Mouse (Mus musculus): ENCODE measurements around the gene Impdh1. TPM values are rescaled to one million over a fixed set of nuclear protein-coding genes. Genes with fewer than 3 reads are reported as not detected.

The Impdh1 gene
- polyA plus RNA-seq, 1 experiment from 2014 or later, result 36.1 TPM

- Histone ChIP-seq H3K9me3 (ENCODE audit: control insufficient read depth, low read depth, low read length) (no peaks in the 10 kb centered on the region), H3K36me3 (ENCODE audit: control insufficient read depth, insufficient read depth, low read length) (peaks cover 28% of the 10 kb centered on the region; the same call in 1 of the 2 replicates), H3K4me3 (ENCODE audit: low read depth, low read length) (no peak overlapping the region), H3K4me1 (ENCODE audit: control insufficient read depth, insufficient read depth, low read length) (no peaks in the 10 kb centered on the region), H3K27ac (ENCODE audit: low read length) (no peak overlapping the region), H3K9ac (replicated peaks; ENCODE audit: low read depth, low read length) (no peak overlapping the region), H3K27me3 (ENCODE audit: control insufficient read depth, insufficient read depth, low read length) (no peaks in the 10 kb centered on the region), H3K4me2 (replicated peaks; ENCODE audit: low read depth, low read length) (no peak overlapping the region)
- no peak for ATAC-seq (ENCODE audit: insufficient number of reproducible peaks, insufficient read depth, low FRiP score, low read depth)
- 84% methylated on average over 5 of the region's 5 CpGs for WGBS
Observed at GRCm38 (mm10) chr6:29201341-29201740, 14.8 kb downstream of the Impdh1 start.

GRCm38 (mm10) chr6:29200496-29200895 is 15.7 kb downstream of the Impdh1 start:
- no peak overlapping the region for H3K9ac ChIP-seq (replicated peaks; ENCODE audit: low read depth, low read length)
- no peak overlapping the region for H3K4me3 ChIP-seq (ENCODE audit: low read depth, low read length)
- H3K4me1 ChIP-seq (ENCODE audit: control insufficient read depth, insufficient read depth, low read length), result no peaks in the 10 kb centered on the region
- ATAC-seq (ENCODE audit: insufficient number of reproducible peaks, insufficient read depth, low FRiP score, low read depth), result no peak
- 65% methylated on average over 3 of the region's 3 CpGs for WGBS
- no peaks in the 10 kb centered on the region for H3K9me3 ChIP-seq (ENCODE audit: control insufficient read depth, low read depth, low read length)
- H3K27ac ChIP-seq (ENCODE audit: low read length), result no peak overlapping the region
- no peaks in the 10 kb centered on the region for H3K27me3 ChIP-seq (ENCODE audit: control insufficient read depth, insufficient read depth, low read length)
- H3K36me3 ChIP-seq (ENCODE audit: control insufficient read depth, insufficient read depth, low read length), result peaks cover 23% of the 10 kb centered on the region; the same call in 1 of the 2 replicates
- no peak overlapping the region for H3K4me2 ChIP-seq (replicated peaks; ENCODE audit: low read depth, low read length)

- ATAC-seq (ENCODE audit: insufficient number of reproducible peaks, insufficient read depth, low FRiP score, low read depth), result no peak
- H3K4me3 ChIP-seq (ENCODE audit: low read depth, low read length), result peak overlapping the region; percentile 34; the same call in 1 of the 2 replicates
- peak overlapping the region; percentile 65 for H3K4me2 ChIP-seq (replicated peaks; ENCODE audit: low read depth, low read length)
- WGBS, result 30% methylated on average over 8 of the region's 8 CpGs
- H3K9ac ChIP-seq (replicated peaks; ENCODE audit: low read depth, low read length), result no peak overlapping the region
- H3K4me1 ChIP-seq (ENCODE audit: control insufficient read depth, insufficient read depth, low read length), result no peaks in the 10 kb centered on the region
- H3K27me3 ChIP-seq (ENCODE audit: control insufficient read depth, insufficient read depth, low read length), result no peaks in the 10 kb centered on the region
- H3K9me3 ChIP-seq (ENCODE audit: control insufficient read depth, low read depth, low read length), result no peaks in the 10 kb centered on the region
- H3K36me3 ChIP-seq (ENCODE audit: control insufficient read depth, insufficient read depth, low read length), result peaks cover 16% of the 10 kb centered on the region; the same call in 1 of the 2 replicates
- H3K27ac ChIP-seq (ENCODE audit: low read length), result no peak overlapping the region
Observed at GRCm38 (mm10) chr6:29199223-29199855, 16.8 kb downstream of the Impdh1 start.

- Histone ChIP-seq H3K9ac (replicated peaks; ENCODE audit: low read depth, low read length) (no peak overlapping the region), H3K4me1 (ENCODE audit: control insufficient read depth, insufficient read depth, low read length) (no peaks in the 10 kb centered on the region)
Observed at GRCm38 (mm10) chr6:29198309-29199222, 17.6 kb downstream of the Impdh1 start.

GRCm38 (mm10) chr6:29195846-29196698 is 20.1 kb downstream of the Impdh1 start:
- H3K4me3 ChIP-seq (ENCODE audit: low read depth, low read length), result no peak overlapping the region
- ATAC-seq (ENCODE audit: insufficient number of reproducible peaks, insufficient read depth, low FRiP score, low read depth), result no peak
- 81% methylated on average over 5 of the region's 5 CpGs for WGBS
- H3K4me1 ChIP-seq (ENCODE audit: control insufficient read depth, insufficient read depth, low read length), result no peaks in the 10 kb centered on the region
- H3K36me3 ChIP-seq (ENCODE audit: control insufficient read depth, insufficient read depth, low read length), result no peaks in the 10 kb centered on the region
- no peak overlapping the region for H3K27ac ChIP-seq (ENCODE audit: low read length)
- no peaks in the 10 kb centered on the region for H3K9me3 ChIP-seq (ENCODE audit: control insufficient read depth, low read depth, low read length)
- H3K4me2 ChIP-seq (replicated peaks; ENCODE audit: low read depth, low read length), result no peak overlapping the region
- no peak overlapping the region for H3K9ac ChIP-seq (replicated peaks; ENCODE audit: low read depth, low read length)
- no peaks in the 10 kb centered on the region for H3K27me3 ChIP-seq (ENCODE audit: control insufficient read depth, insufficient read depth, low read length)

More at GRCm38 (mm10) chr6:29198309-29199222, 17.6 kb downstream of the Impdh1 start:
- Histone ChIP-seq H3K4me2 (replicated peaks; ENCODE audit: low read depth, low read length) (peak overlapping the region; percentile 65), H3K27me3 (ENCODE audit: control insufficient read depth, insufficient read depth, low read length) (no peaks in the 10 kb centered on the region), H3K9me3 (ENCODE audit: control insufficient read depth, low read depth, low read length) (no peaks in the 10 kb centered on the region), H3K36me3 (ENCODE audit: control insufficient read depth, insufficient read depth, low read length) (peaks cover 10% of the 10 kb centered on the region; the same call in 1 of the 2 replicates), H3K4me3 (ENCODE audit: low read depth, low read length) (peak overlapping the region; percentile 34), H3K27ac (ENCODE audit: low read length) (no peak overlapping the region)
- WGBS, result 9% methylated on average over 25 of the region's 25 CpGs
- ATAC-seq (ENCODE audit: insufficient number of reproducible peaks, insufficient read depth, low FRiP score, low read depth), result peak; percentile 79; the same call in 1 of the 2 replicates

GRCm38 (mm10) chr6:29195146-29195545 is 21.0 kb downstream of the Impdh1 start:
- Histone ChIP-seq H3K9me3 (ENCODE audit: control insufficient read depth, low read depth, low read length) (no peaks in the 10 kb centered on the region), H3K36me3 (ENCODE audit: control insufficient read depth, insufficient read depth, low read length) (no peaks in the 10 kb centered on the region), H3K27me3 (ENCODE audit: control insufficient read depth, insufficient read depth, low read length) (no peaks in the 10 kb centered on the region), H3K9ac (replicated peaks; ENCODE audit: low read depth, low read length) (no peak overlapping the region), H3K4me3 (ENCODE audit: low read depth, low read length) (no peak overlapping the region), H3K4me2 (replicated peaks; ENCODE audit: low read depth, low read length) (no peak overlapping the region), H3K4me1 (ENCODE audit: control insufficient read depth, insufficient read depth, low read length) (no peaks in the 10 kb centered on the region), H3K27ac (ENCODE audit: low read length) (no peak overlapping the region)
- ATAC-seq (ENCODE audit: insufficient number of reproducible peaks, insufficient read depth, low FRiP score, low read depth), result no peak
- WGBS, result 78% methylated on average over 5 of the region's 5 CpGs

- no peak for ATAC-seq (ENCODE audit: insufficient number of reproducible peaks, insufficient read depth, low FRiP score, low read depth)
- Histone ChIP-seq H3K4me1 (ENCODE audit: control insufficient read depth, insufficient read depth, low read length) (no peaks in the 10 kb centered on the region), H3K4me2 (replicated peaks; ENCODE audit: low read depth, low read length) (no peak overlapping the region), H3K4me3 (ENCODE audit: low read depth, low read length) (no peak overlapping the region), H3K9ac (replicated peaks; ENCODE audit: low read depth, low read length) (no peak overlapping the region), H3K27ac (ENCODE audit: low read length) (no peak overlapping the region), H3K9me3 (ENCODE audit: control insufficient read depth, low read depth, low read length) (no peaks in the 10 kb centered on the region), H3K36me3 (ENCODE audit: control insufficient read depth, insufficient read depth, low read length) (no peaks in the 10 kb centered on the region), H3K27me3 (ENCODE audit: control insufficient read depth, insufficient read depth, low read length) (no peaks in the 10 kb centered on the region)
- 68% methylated on average over 15 of the region's 15 CpGs for WGBS
Observed at GRCm38 (mm10) chr6:29193961-29194750, 22.0 kb downstream of the Impdh1 start.

Measured in stomach, embryonic 14.5 days (tissue).